Mouse (Mus musculus) forebrain, embryonic 14.5 days (tissue): ENCODE results near the gene Spg21. TPM values are rescaled to one million over a fixed set of nuclear protein-coding genes. Genes with fewer than 3 reads are reported as not detected.

Experiments
- ATAC-seq: fragments of 200-750 bp; cut with Nextera tagmentation; 2 replicates; pipeline ENCODE4 v1.8.0; 2017; ENCODE audit warnings: mild to moderate bottlenecking, moderate library complexity
- DNase-seq: peaks from one replicate; pipeline ENCODE4 v3.0.0-alpha.2; 2015; ENCODE audit warnings: low spot score
- H3K27ac ChIP-seq: fragments of 300-500 bp; sonication (generic); 2 replicates; pipeline ENCODE4 v1.5.1; 2014; ENCODE audit warnings: low read depth, mild to moderate bottlenecking, control low read depth, low read length, moderate library complexity
- H3K27me3 ChIP-seq: fragments of 300-500 bp; sonication (generic); replicated peaks from 2 replicates; pipeline ENCODE4 v1.6.1; 2014; ENCODE audit warnings: low read length, control low read depth, mixed read lengths; ENCODE audit not compliant: control insufficient read depth, insufficient read depth
- H3K36me3 ChIP-seq: fragments of 300-500 bp; sonication (generic); 2 replicates; pipeline ENCODE4 v1.6.1; 2014; ENCODE audit warnings: low read length, control low read depth; ENCODE audit not compliant: control insufficient read depth, insufficient read depth
- H3K4me1 ChIP-seq: fragments of 300-500 bp; sonication (generic); 2 replicates; pipeline ENCODE4 v1.6.1; 2014; ENCODE audit warnings: antibody characterized with exemption, low read length, control low read depth; ENCODE audit not compliant: control insufficient read depth, insufficient read depth
- H3K4me2 ChIP-seq: fragments of 300-500 bp; sonication (generic); 2 replicates; pipeline ENCODE4 v1.6.1; 2014; ENCODE audit warnings: mild to moderate bottlenecking, control low read depth, low read length
- H3K4me3 ChIP-seq: fragments of 300-500 bp; sonication (generic); 2 replicates; pipeline ENCODE4 v1.5.1; 2014; ENCODE audit warnings: low read depth, low read length, control low read depth
- H3K9ac ChIP-seq: fragments of 300-500 bp; sonication (generic); 2 replicates; pipeline ENCODE4 v1.6.1; 2014; ENCODE audit warnings: mild to moderate bottlenecking, low read length, control low read depth, moderate library complexity
- H3K9me3 ChIP-seq: fragments of 300-500 bp; sonication (generic); replicated peaks from 2 replicates; pipeline ENCODE4 v1.6.1; 2016; ENCODE audit warnings: low read length, control low read depth, mixed read lengths; ENCODE audit not compliant: control insufficient read depth
- WGBS: fragments of 180-500 bp; shearing (Covaris S2); extraction: QIAGEN DNeasy Blood & Tissue Kit; methylation state at CpG from one replicate; pipeline ENCODE4 v1.1.7; 2014; 5-methylcytosine and 5-hydroxymethylcytosine counted together
- polyA plus RNA-seq: library from polyadenylated mRNA; unstranded; fragments of >200 nt; fragmentation: Nextera tagmentation; extraction: Ambion mirVana; gene quantifications from 2 replicates; pipeline ENCODE4 v1.2.1, GENCODE M21; 2014

Gene Spg21
- polyA plus RNA-seq, 1 experiment from 2014 or later: 168 TPM

GRCm38 (mm10) chr9:65462544-65462943 is 1.8 kb downstream of the Spg21 start:
- no peak overlapping the region for H3K4me3 ChIP-seq
- DNase-seq (no peak), ATAC-seq (no peak)
- peaks cover 21% of the 10 kb centered on the region for H3K36me3 ChIP-seq
- no peaks in the 10 kb centered on the region for H3K27me3 ChIP-seq
- 79% methylated on average over 5 of the region's 5 CpGs for WGBS
- H3K4me2 ChIP-seq: no peak overlapping the region
- H3K9me3 ChIP-seq: no peaks in the 10 kb centered on the region
- peaks cover 16% of the 10 kb centered on the region for H3K4me1 ChIP-seq
- H3K9ac ChIP-seq: no peak overlapping the region
- no peak overlapping the region for H3K27ac ChIP-seq

- Histone ChIP-seq H3K9me3 (no peaks in the 10 kb centered on the region), H3K4me1 (peaks cover 16% of the 10 kb centered on the region), H3K27ac (no peak overlapping the region), H3K4me3 (no peak overlapping the region), H3K9ac (no peak overlapping the region), H3K36me3 (peaks cover 35% of the 10 kb centered on the region), H3K4me2 (no peak overlapping the region), H3K27me3 (no peaks in the 10 kb centered on the region)
- 89% methylated on average over 6 of the region's 6 CpGs for WGBS
- no peak for DNase-seq
- ATAC-seq: no peak
Observed at GRCm38 (mm10) chr9:65464161-65464560, 3.4 kb downstream of the Spg21 start.

GRCm38 (mm10) chr9:65465241-65465640 is 4.5 kb downstream of the Spg21 start:
- no peak overlapping the region for H3K27ac ChIP-seq
- H3K4me1 ChIP-seq: peaks cover 15% of the 10 kb centered on the region
- no peaks in the 10 kb centered on the region for H3K27me3 ChIP-seq
- ATAC-seq: no peak
- no peak for DNase-seq
- H3K36me3 ChIP-seq: peaks cover 46% of the 10 kb centered on the region
- H3K9me3 ChIP-seq: no peaks in the 10 kb centered on the region
- 96% methylated on average over 2 of the region's 2 CpGs for WGBS
- no peak overlapping the region for H3K4me3 ChIP-seq
- no peak overlapping the region for H3K9ac ChIP-seq
- no peak overlapping the region for H3K4me2 ChIP-seq

- peaks cover under 1% of the 10 kb centered on the region; the same call in 1 of the 2 replicates for H3K4me1 ChIP-seq
- peaks cover 66% of the 10 kb centered on the region for H3K36me3 ChIP-seq
- DNase-seq (no peak), ATAC-seq (no peak)
- WGBS: 79% methylated on average over 11 of the region's 11 CpGs
- H3K27ac ChIP-seq: no peak overlapping the region
- H3K9me3 ChIP-seq: no peaks in the 10 kb centered on the region
- H3K4me3 ChIP-seq: no peak overlapping the region
- no peaks in the 10 kb centered on the region for H3K27me3 ChIP-seq
- H3K9ac ChIP-seq: no peak overlapping the region
- H3K4me2 ChIP-seq: no peak overlapping the region
Observed at GRCm38 (mm10) chr9:65467686-65468085, 6.9 kb downstream of the Spg21 start.

GRCm38 (mm10) chr9:65472769-65473168 is 12.0 kb downstream of the Spg21 start:
- Histone ChIP-seq H3K36me3 (peaks cover 80% of the 10 kb centered on the region), H3K4me2 (no peak overlapping the region), H3K4me1 (no peaks in the 10 kb centered on the region), H3K27me3 (no peaks in the 10 kb centered on the region), H3K9ac (no peak overlapping the region), H3K4me3 (no peak overlapping the region), H3K9me3 (no peaks in the 10 kb centered on the region), H3K27ac (no peak overlapping the region)
- ATAC-seq (no peak), DNase-seq (no peak)
- WGBS: 83% methylated on average over 4 of the region's 4 CpGs

- peaks cover 82% of the 10 kb centered on the region for H3K36me3 ChIP-seq
- ATAC-seq (no peak), DNase-seq (no peak)
- no peaks in the 10 kb centered on the region for H3K4me1 ChIP-seq
- H3K4me3 ChIP-seq: no peak overlapping the region
- no peak overlapping the region for H3K4me2 ChIP-seq
- no peaks in the 10 kb centered on the region for H3K9me3 ChIP-seq
- no peak overlapping the region for H3K27ac ChIP-seq
- no peaks in the 10 kb centered on the region for H3K27me3 ChIP-seq
- no peak overlapping the region for H3K9ac ChIP-seq
- WGBS: 86% methylated on average over 8 of the region's 8 CpGs
Observed at GRCm38 (mm10) chr9:65479158-65479557, 18.4 kb downstream of the Spg21 start.

- H3K4me3 ChIP-seq: no peak overlapping the region
- H3K27ac ChIP-seq: no peak overlapping the region
- 87% methylated on average over 5 of the region's 5 CpGs for WGBS
- no peaks in the 10 kb centered on the region for H3K4me1 ChIP-seq
- ATAC-seq: no peak
- no peaks in the 10 kb centered on the region for H3K27me3 ChIP-seq
- peaks cover 82% of the 10 kb centered on the region for H3K36me3 ChIP-seq
- H3K4me2 ChIP-seq: no peak overlapping the region
- no peak overlapping the region for H3K9ac ChIP-seq
- no peak for DNase-seq
- no peaks in the 10 kb centered on the region for H3K9me3 ChIP-seq
Observed at GRCm38 (mm10) chr9:65480071-65480470, 19.3 kb downstream of the Spg21 start.

- ATAC-seq (no peak), DNase-seq (no peak)
- Histone ChIP-seq H3K4me1 (no peaks in the 10 kb centered on the region), H3K4me2 (no peak overlapping the region), H3K4me3 (no peak overlapping the region), H3K36me3 (peaks cover 20% of the 10 kb centered on the region), H3K27ac (no peak overlapping the region), H3K9ac (no peak overlapping the region), H3K9me3 (no peaks in the 10 kb centered on the region), H3K27me3 (no peaks in the 10 kb centered on the region)
- WGBS: 97% methylated on average over 3 of the region's 3 CpGs
Observed at GRCm38 (mm10) chr9:65491476-65491875, 30.7 kb downstream of the Spg21 start.

- Histone ChIP-seq H3K9me3 (no peaks in the 10 kb centered on the region), H3K9ac (no peak overlapping the region), H3K4me2 (no peak overlapping the region), H3K27ac (no peak overlapping the region), H3K4me3 (no peak overlapping the region), H3K4me1 (no peaks in the 10 kb centered on the region), H3K36me3 (peaks cover 11% of the 10 kb centered on the region), H3K27me3 (no peaks in the 10 kb centered on the region)
- no peak for DNase-seq
- 96% methylated on average over 2 of the region's 2 CpGs for WGBS
- ATAC-seq: no peak
Observed at GRCm38 (mm10) chr9:65492351-65492750, 31.6 kb downstream of the Spg21 start.
